Mouse (Mus musculus) MEL (cell line): Measurements from ENCODE around the gene Krtap4-7. TPM values are rescaled to one million over a fixed set of nuclear protein-coding genes. Genes with fewer than 3 reads are reported as not detected.

Experiments used
- DNase-seq: peaks from one replicate; pipeline ENCODE4 v3.0.0; 2011; ENCODE audit warnings: low read depth, low spot score
- H3K27ac ChIP-seq: 2 replicates; pipeline ENCODE4 v1.5.1; 2012; ENCODE audit warnings: low read depth, mild to moderate bottlenecking, control low read depth, low read length, moderate library complexity; ENCODE audit not compliant: control insufficient read depth
- H3K27me3 ChIP-seq, 2 experiments: fragments of 150-350 bp in 1 of 2; sonication (generic) in 1 of 2; 2 replicates each; pipeline ENCODE4 v1.6.1; 2012; ENCODE audit warnings: low read length in 2 of 2, mild to moderate bottlenecking in 2 of 2, improper control_type of control experiment in 1 of 2, moderate library complexity in 1 of 2; ENCODE audit not compliant: insufficient read depth in 2 of 2, control insufficient read depth in 1 of 2
- H3K36me3 ChIP-seq, 2 experiments: 2 replicates each; pipeline ENCODE4 v1.6.1; 2012 to 2014; ENCODE audit warnings: low read length in 2 of 2, improper control_type of control experiment in 1 of 2, inconsistent platforms in 1 of 2, mild to moderate bottlenecking in 1 of 2; ENCODE audit not compliant: insufficient read depth in 2 of 2, control insufficient read depth in 1 of 2
- H3K4me1 ChIP-seq, 2 experiments: fragments of 150-350 bp in 1 of 2; sonication (generic) in 1 of 2; 2 replicates each; pipeline ENCODE4 v1.6.1; 2012; ENCODE audit warnings: low read length in 2 of 2, improper control_type of control experiment in 1 of 2, mild to moderate bottlenecking in 1 of 2; ENCODE audit not compliant: insufficient read depth in 2 of 2, control insufficient read depth in 1 of 2
- H3K4me3 ChIP-seq, 2 experiments: fragments of 150-350 bp in 1 of 2; sonication (generic) in 1 of 2; 2 replicates each; pipeline ENCODE4 v1.5.1; 2012; ENCODE audit warnings: low read depth in 2 of 2, low read length in 2 of 2, mild to moderate bottlenecking in 2 of 2, moderate library complexity in 2 of 2, control low read depth in 1 of 2, improper control_type of control experiment in 1 of 2; ENCODE audit not compliant: control insufficient read depth in 1 of 2, insufficient read depth in 1 of 2
- H3K79me2 ChIP-seq: 2 replicates; pipeline ENCODE4 v1.6.1; 2012; ENCODE audit warnings: mild to moderate bottlenecking, low read length, moderate library complexity; ENCODE audit not compliant: control insufficient read depth, poor library complexity, insufficient read depth
- H3K9ac ChIP-seq: 2 replicates; pipeline ENCODE4 v1.6.1; 2012; ENCODE audit warnings: low read depth, mild to moderate bottlenecking, control low read depth, low read length, moderate library complexity; ENCODE audit not compliant: control insufficient read depth, poor library complexity, severe bottlenecking
- H3K9me3 ChIP-seq: fragments of 150-350 bp; sonication (generic); replicated peaks from 2 replicates; pipeline ENCODE4 v1.6.1; 2012; ENCODE audit warnings: mild to moderate bottlenecking, low read length, improper control_type of control experiment, moderate library complexity; ENCODE audit not compliant: insufficient read depth
- BHLHE40 ChIP-seq: IDR thresholded peaks from 2 replicates; pipeline ENCODE4 v1.6.1; 2012; ENCODE audit warnings: low read depth, mild to moderate bottlenecking, inconsistent platforms, low read length, improper control_type of control experiment, borderline replicate concordance
- CTCF ChIP-seq, 3 experiments: IDR thresholded peaks in 2 of 3; conservative IDR thresholded peaks in 1 of 3; 2 replicates each; pipeline ENCODE4 v1.5.1; 2011 to 2012; ENCODE audit warnings: low read length in 3 of 3, low read depth in 2 of 3, mild to moderate bottlenecking in 2 of 3, improper control_type of control experiment in 1 of 3, inconsistent platforms in 1 of 3, mixed read lengths in 1 of 3, moderate library complexity in 1 of 3; ENCODE audit not compliant: control insufficient read depth in 1 of 3, insufficient read depth in 1 of 3, poor library complexity in 1 of 3, severe bottlenecking in 1 of 3
- GABPA ChIP-seq: IDR thresholded peaks from 2 replicates; pipeline ENCODE4 v1.6.1; 2012; ENCODE audit warnings: low read depth, mild to moderate bottlenecking, inconsistent platforms, low read length, improper control_type of control experiment, moderate library complexity
- GATA1 ChIP-seq: IDR thresholded peaks from 2 replicates; pipeline ENCODE4 v1.6.1; 2011; ENCODE audit warnings: low read depth, low read length, improper control_type of control experiment
- KAT2A ChIP-seq: conservative IDR thresholded peaks from 2 replicates; pipeline ENCODE4 v1.6.1; 2012; ENCODE audit warnings: low read depth, low read length, improper control_type of control experiment, inconsistent platforms
- MAX ChIP-seq: IDR thresholded peaks from 2 replicates; pipeline ENCODE4 v1.6.1; 2011; ENCODE audit warnings: low read length, improper control_type of control experiment
- MAZ ChIP-seq: IDR thresholded peaks from 2 replicates; pipeline ENCODE4 v1.6.1; 2012; ENCODE audit warnings: low read depth, mild to moderate bottlenecking, inconsistent platforms, low read length, improper control_type of control experiment
- MEF2A ChIP-seq: IDR thresholded peaks from 2 replicates; pipeline ENCODE4 v1.6.1; 2014; ENCODE audit warnings: low read depth, mild to moderate bottlenecking, inconsistent platforms, low read length, improper control_type of control experiment; ENCODE audit not compliant: poor library complexity, insufficient replicate concordance, severe bottlenecking; ENCODE audit errors: extremely low read depth
- MYC ChIP-seq: IDR thresholded peaks from 2 replicates; pipeline ENCODE4 v1.6.1; 2011; ENCODE audit warnings: low read depth, mild to moderate bottlenecking, low read length, improper control_type of control experiment, moderate library complexity
- NELFE ChIP-seq: IDR thresholded peaks from 2 replicates; pipeline ENCODE4 v1.6.1; 2011; ENCODE audit warnings: low read depth, low read length, improper control_type of control experiment
- NRF1 ChIP-seq: IDR thresholded peaks from 2 replicates; pipeline ENCODE4 v1.6.1; 2014; ENCODE audit warnings: low read depth, mild to moderate bottlenecking, inconsistent platforms, low read length, improper control_type of control experiment, moderate library complexity; ENCODE audit not compliant: poor library complexity, insufficient read depth, severe bottlenecking
- TCF12 ChIP-seq: IDR thresholded peaks from 2 replicates; pipeline ENCODE4 v1.6.1; 2014; ENCODE audit warnings: low read depth, mild to moderate bottlenecking, inconsistent platforms, low read length, improper control_type of control experiment, moderate library complexity
- UBTF ChIP-seq: IDR thresholded peaks from 2 replicates; pipeline ENCODE4 v1.6.1; 2012; ENCODE audit warnings: low read depth, mild to moderate bottlenecking, inconsistent platforms, low read length, improper control_type of control experiment, moderate library complexity, borderline replicate concordance; ENCODE audit not compliant: insufficient read depth
- USF1 ChIP-seq: IDR thresholded peaks from 2 replicates; pipeline ENCODE4 v1.6.1; 2014; ENCODE audit warnings: low read depth, mild to moderate bottlenecking, inconsistent platforms, low read length, improper control_type of control experiment, moderate library complexity
- ZC3H11A ChIP-seq: IDR thresholded peaks from 2 replicates; pipeline ENCODE4 v1.6.1; 2012; ENCODE audit warnings: low read depth, mild to moderate bottlenecking, inconsistent platforms, low read length, improper control_type of control experiment
- ZKSCAN1 ChIP-seq: IDR thresholded peaks from 2 replicates; pipeline ENCODE4 v1.6.1; 2012; ENCODE audit warnings: low read depth, mild to moderate bottlenecking, inconsistent platforms, low read length, improper control_type of control experiment, moderate library complexity
- polyA plus RNA-seq, 2 experiments: library from polyadenylated mRNA; stranded (reverse) in 1 of 2; unstranded in 1 of 2; fragments of >175 nt in 1 of 2; fragments of >200 nt in 1 of 2; gene quantifications; 2 replicates each; pipeline versions ENCODE4 v1.2.1 to v1.2.4; 2012; ENCODE audit warnings: low replicate concordance in 2 of 2, low read depth in 1 of 2; ENCODE audit not compliant: insufficient read length in 2 of 2, insufficient read depth in 1 of 2, missing spikeins in 1 of 2
- total RNA-seq: library from RNA; depleted of rRNA; stranded (reverse); fragments of 300-350 nt; gene quantifications from 2 replicates; pipeline ENCODE4 v1.2.3, GENCODE M21; 2012

The Krtap4-7 gene
- total and polyA plus RNA-seq, 3 experiments, result not detected

DNA sequence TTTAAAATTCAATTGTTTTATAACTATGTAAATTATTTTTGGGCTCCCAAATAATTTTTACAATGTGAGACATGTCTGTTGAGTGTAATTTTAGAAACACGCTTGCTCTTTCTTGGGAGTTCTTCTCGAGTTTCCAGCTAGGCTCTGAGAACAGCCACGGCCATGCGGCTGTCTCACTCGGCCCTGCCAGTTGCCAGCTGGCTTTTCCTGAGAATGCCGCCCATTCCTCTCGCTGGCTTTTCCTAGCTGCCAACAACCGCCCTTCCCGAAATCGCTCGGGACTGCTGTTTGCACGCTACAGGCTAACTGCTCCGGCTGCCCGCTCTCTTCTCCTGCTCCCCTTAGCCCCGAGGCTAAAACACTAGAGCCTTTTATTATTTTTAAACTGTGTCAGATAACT, 2.6 kb upstream of the Krtap4-7 start:
- no peaks in the 10 kb centered on the region for H3K27me3 ChIP-seq
- no peaks in the 10 kb centered on the region for H3K79me2 ChIP-seq
- no peak overlapping the region for H3K4me3 ChIP-seq
- no peaks in the 10 kb centered on the region; the same call in 1 of the 2 replicates for H3K9me3 ChIP-seq
- TF ChIP-seq TCF12 (no peak), CTCF (IDR thresholded peaks at IDR 0.05 in 2 of 3, conservative IDR thresholded peaks at IDR 0.05 in 1 of 3; ENCODE audit: control insufficient read depth in 1 of 3, insufficient read depth in 1 of 3, low read depth in 2 of 3, low read length in 3 of 3, poor library complexity in 1 of 3, severe bottlenecking in 1 of 3) (no peak), MYC (no peak), BHLHE40 (no peak), MEF2A (no peak), NELFE (no peak), ZC3H11A (no peak), ZKSCAN1 (no peak), GATA1 (no peak), UBTF (no peak)
- H3K27ac ChIP-seq, result no peak overlapping the region
- DNase-seq, result no peak
- H3K36me3 ChIP-seq, result no peaks in the 10 kb centered on the region
- no peaks in the 10 kb centered on the region for H3K4me1 ChIP-seq
- H3K9ac ChIP-seq, result no peak overlapping the region

DNA sequence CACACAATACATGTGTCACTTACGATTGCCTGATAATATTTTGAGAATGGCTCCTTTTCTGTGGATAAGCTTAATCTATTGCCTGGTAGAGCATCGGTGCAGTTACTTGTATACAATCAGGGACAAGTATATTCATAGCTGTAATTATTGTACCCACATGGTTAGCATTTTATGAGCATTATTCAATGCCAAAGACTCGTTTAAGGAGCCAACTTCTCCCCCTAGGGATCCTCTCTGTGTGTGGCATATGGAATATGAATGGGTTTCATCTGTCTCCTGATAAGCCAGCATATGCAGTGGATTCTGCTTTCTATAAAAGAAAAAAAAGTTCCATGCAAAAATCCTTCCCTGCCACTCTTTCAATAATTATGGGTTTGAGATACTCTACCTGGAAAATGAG, 462 bp upstream of the Krtap4-7 start:
- DNase-seq, result no peak
- H3K27me3 ChIP-seq, result no peaks in the 10 kb centered on the region

DNA sequence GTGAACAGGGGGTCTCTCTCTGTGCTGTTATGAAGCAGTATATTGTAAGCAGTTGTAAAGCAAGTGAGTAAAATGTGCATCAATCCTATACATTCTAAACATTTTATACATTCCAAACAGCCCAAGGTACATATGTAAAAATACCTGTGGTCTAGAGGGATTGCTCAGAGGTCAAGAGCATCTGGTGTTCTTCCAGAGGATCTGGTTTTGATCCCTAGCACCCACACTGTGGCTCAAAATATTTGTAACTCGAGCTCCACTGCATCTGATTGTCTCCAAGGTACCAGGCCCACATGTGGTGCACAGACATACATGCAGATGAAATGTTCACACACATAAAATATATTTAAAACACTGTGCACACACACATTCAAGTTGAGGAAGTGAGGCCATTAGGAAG, 3.0 kb downstream of the Krtap4-7 start:
- TF ChIP-seq KAT2A, result no peak
- TF ChIP-seq GABPA, result no peak
- no peak for TF ChIP-seq USF1
- TF ChIP-seq NRF1, result no peak
- TF ChIP-seq MAZ, result no peak
- TF ChIP-seq, all 39 proteins: peak for 0
- H3K9me3 ChIP-seq, result no peaks in the 10 kb centered on the region; the same call in 1 of the 2 replicates
- H3K4me3 ChIP-seq, result no peak overlapping the region
- no peaks in the 10 kb centered on the region for H3K4me1 ChIP-seq
- H3K27ac ChIP-seq, result no peak overlapping the region
- no peaks in the 10 kb centered on the region for H3K79me2 ChIP-seq
- no peaks in the 10 kb centered on the region for H3K36me3 ChIP-seq
- no peak for DNase-seq
- H3K9ac ChIP-seq, result no peak overlapping the region
- no peaks in the 10 kb centered on the region for H3K27me3 ChIP-seq

More for the DNA sequence above, 462 bp upstream of the Krtap4-7 start:
- no peak overlapping the region for H3K4me3 ChIP-seq
- no peaks in the 10 kb centered on the region for H3K79me2 ChIP-seq
- no peak overlapping the region for H3K9ac ChIP-seq
- no peaks in the 10 kb centered on the region for H3K4me1 ChIP-seq
- H3K27ac ChIP-seq, result no peak overlapping the region
- H3K36me3 ChIP-seq, result no peaks in the 10 kb centered on the region
- TF ChIP-seq MAX (no peak), MAZ (no peak)
- no peaks in the 10 kb centered on the region; the same call in 1 of the 2 replicates for H3K9me3 ChIP-seq
